Mouse (Mus musculus) forebrain, embryonic 13.5 days (tissue): ENCODE results near the gene Ankfn1. TPM values are rescaled to one million over a fixed set of nuclear protein-coding genes. Genes with fewer than 3 reads are reported as not detected.

Experiments
- ATAC-seq: fragments of 200-750 bp; cut with Nextera tagmentation; 2 replicates; pipeline ENCODE4 v1.8.0; 2017
- H3K27ac ChIP-seq: fragments of 300-500 bp; sonication (generic); 2 replicates; pipeline ENCODE4 v1.5.1; 2015; ENCODE audit warnings: inconsistent platforms, mild to moderate bottlenecking, moderate library complexity
- H3K27me3 ChIP-seq: fragments of 300-500 bp; sonication (generic); 2 replicates; pipeline ENCODE4 v1.6.1; 2015; ENCODE audit warnings: mild to moderate bottlenecking, inconsistent platforms
- H3K36me3 ChIP-seq: fragments of 300-500 bp; sonication (generic); 2 replicates; pipeline ENCODE4 v1.6.1; 2015; ENCODE audit warnings: mild to moderate bottlenecking, inconsistent platforms; ENCODE audit not compliant: poor library complexity, severe bottlenecking
- H3K4me1 ChIP-seq: fragments of 300-500 bp; sonication (generic); 2 replicates; pipeline ENCODE4 v1.6.1; 2015; ENCODE audit warnings: inconsistent platforms
- H3K4me2 ChIP-seq: fragments of 300-500 bp; sonication (generic); 2 replicates; pipeline ENCODE4 v1.6.1; 2015; ENCODE audit warnings: inconsistent platforms, mild to moderate bottlenecking, moderate library complexity
- H3K4me3 ChIP-seq: fragments of 300-500 bp; sonication (generic); 2 replicates; pipeline ENCODE4 v1.5.1; 2015; ENCODE audit warnings: mild to moderate bottlenecking, inconsistent platforms
- H3K9ac ChIP-seq: fragments of 300-500 bp; sonication (generic); 2 replicates; pipeline ENCODE4 v1.6.1; 2015; ENCODE audit warnings: mild to moderate bottlenecking, inconsistent platforms
- H3K9me3 ChIP-seq: fragments of 300-500 bp; sonication (generic); replicated peaks from 2 replicates; pipeline ENCODE4 v1.6.1; 2016; ENCODE audit warnings: inconsistent platforms
- WGBS: fragments of 180-500 bp; shearing (Covaris S2); methylation state at CpG from one replicate; pipeline ENCODE4 v1.1.7; 2015; 5-methylcytosine and 5-hydroxymethylcytosine counted together
- polyA plus RNA-seq: library from polyadenylated mRNA; unstranded; fragments of >200 nt; fragmentation: Nextera tagmentation; extraction: Ambion mirVana; gene quantifications from 2 replicates; pipeline ENCODE4 v1.2.1, GENCODE M21; 2015

Ankfn1 gene
- polyA plus RNA-seq, 1 experiment from 2014 or later = 2.4 TPM

DNA sequence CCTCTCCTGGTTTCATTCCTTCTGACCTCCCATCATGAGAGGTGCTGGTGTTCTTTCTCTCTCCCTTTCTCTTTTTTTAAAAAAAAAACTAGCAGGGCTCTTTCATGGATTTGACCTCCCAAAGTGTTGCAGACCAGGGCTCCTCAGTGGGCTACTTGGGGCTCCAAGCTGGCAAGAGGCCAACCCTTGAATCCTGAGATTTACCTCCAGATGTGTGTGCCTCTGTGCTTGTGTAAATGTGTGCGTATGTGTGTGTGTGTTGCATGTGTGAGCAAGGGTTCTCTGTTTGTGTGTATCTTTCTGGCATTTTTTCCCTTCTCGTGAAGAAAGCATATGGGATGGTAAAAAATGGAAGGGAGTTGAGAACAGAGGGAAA is 394.8 kb downstream of the Ankfn1 start:
- peak overlapping the region; percentile 79 for H3K27ac ChIP-seq
- H3K36me3 ChIP-seq = no peaks in the 10 kb centered on the region
- H3K4me2 ChIP-seq = peak overlapping the region; percentile 33; the same call in 1 of the 2 replicates
- no peaks in the 10 kb centered on the region for H3K9me3 ChIP-seq
- no peak for ATAC-seq
- peaks cover 21% of the 10 kb centered on the region for H3K4me1 ChIP-seq
- no peak overlapping the region for H3K4me3 ChIP-seq
- no peaks in the 10 kb centered on the region for H3K27me3 ChIP-seq
- 23% methylated on average over 2 of the region's 2 CpGs for WGBS
- H3K9ac ChIP-seq = no peak overlapping the region

DNA sequence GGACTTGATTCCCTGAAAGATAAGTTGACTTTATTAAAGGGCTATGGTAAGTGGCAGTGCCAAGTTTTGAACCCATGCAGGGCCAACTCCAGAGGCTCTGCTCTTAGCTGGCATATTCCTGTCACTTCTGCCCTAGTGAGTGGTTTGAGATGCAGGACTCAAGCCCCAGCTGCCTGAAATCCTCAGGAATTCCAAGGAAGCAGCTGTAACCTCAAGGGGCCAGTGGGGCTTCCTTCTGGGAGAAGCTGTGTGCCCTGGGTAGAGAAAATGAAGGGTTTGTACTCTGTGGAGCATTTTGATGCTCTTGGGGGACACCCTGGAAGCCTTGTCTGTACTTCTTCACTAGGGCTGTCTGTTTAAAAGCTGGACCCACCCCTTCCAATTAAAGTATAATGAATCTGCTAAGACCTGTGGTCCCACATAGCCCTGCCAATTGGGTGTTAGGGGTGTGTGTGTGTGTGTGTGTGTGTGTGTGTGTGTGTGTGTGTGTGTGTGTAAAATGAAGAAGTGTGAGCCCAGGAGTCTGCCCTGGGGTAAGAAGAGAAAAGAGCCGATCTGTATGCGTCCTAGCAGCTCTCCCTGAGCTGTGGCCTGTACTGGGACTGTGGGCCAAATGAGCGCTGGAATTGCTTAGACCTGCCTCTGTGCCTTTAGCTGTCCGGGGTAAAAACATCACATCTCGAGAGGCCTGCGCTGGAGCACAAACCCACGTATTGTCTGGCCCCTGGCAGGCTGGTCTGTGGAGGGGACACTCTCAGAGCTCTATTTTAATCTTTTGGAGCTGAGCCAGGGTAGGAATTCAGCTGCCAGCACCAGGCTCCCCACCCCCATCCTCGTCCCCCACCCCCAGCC is 395.4 kb downstream of the Ankfn1 start:
- ATAC-seq = peak; percentile 93
- Histone ChIP-seq H3K27ac (peak overlapping the region; percentile 79), H3K4me2 (peak overlapping the region; percentile 33), H3K9ac (peak overlapping the region; percentile 34; the same call in 1 of the 2 replicates), H3K4me3 (no peak overlapping the region), H3K36me3 (no peaks in the 10 kb centered on the region), H3K9me3 (no peaks in the 10 kb centered on the region), H3K27me3 (no peaks in the 10 kb centered on the region), H3K4me1 (peaks cover 21% of the 10 kb centered on the region)
- WGBS = 2% methylated on average over 8 of the region's 8 CpGs

GRCm38 (mm10) chr11:89370941-89371340 is 406.5 kb downstream of the Ankfn1 start:
- no peaks in the 10 kb centered on the region for H3K9me3 ChIP-seq
- no peaks in the 10 kb centered on the region for H3K4me1 ChIP-seq
- WGBS = 82% methylated on average over 14 of the region's 14 CpGs
- H3K27ac ChIP-seq = no peak overlapping the region
- H3K4me2 ChIP-seq = no peak overlapping the region
- H3K36me3 ChIP-seq = no peaks in the 10 kb centered on the region
- no peak overlapping the region for H3K9ac ChIP-seq
- ATAC-seq = no peak
- no peak overlapping the region for H3K4me3 ChIP-seq
- H3K27me3 ChIP-seq = no peaks in the 10 kb centered on the region

DNA sequence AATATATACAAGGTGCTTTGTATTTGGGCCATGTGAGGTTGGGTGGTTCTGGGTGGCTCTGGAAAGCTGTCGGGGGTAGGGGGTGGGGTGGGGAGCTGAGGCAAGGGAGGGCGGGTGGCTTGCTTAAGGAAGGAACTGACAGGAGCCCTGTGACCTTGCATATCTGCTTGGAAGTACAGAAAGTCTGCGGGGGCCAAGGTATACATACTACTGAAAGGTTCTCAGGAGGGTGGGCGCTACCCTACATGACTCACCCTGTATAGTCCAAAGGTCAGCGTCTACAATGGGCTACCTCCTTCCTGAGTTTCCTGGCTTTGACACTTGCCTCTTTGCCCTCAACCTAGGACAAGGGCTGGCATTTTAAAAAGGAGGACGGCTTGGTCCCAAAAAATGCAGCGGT is 407.1 kb downstream of the Ankfn1 start:
- Histone ChIP-seq H3K4me2 (no peak overlapping the region), H3K4me1 (no peaks in the 10 kb centered on the region), H3K36me3 (no peaks in the 10 kb centered on the region), H3K9ac (no peak overlapping the region), H3K27me3 (no peaks in the 10 kb centered on the region), H3K4me3 (no peak overlapping the region), H3K9me3 (no peaks in the 10 kb centered on the region), H3K27ac (no peak overlapping the region)
- 92% methylated on average over 7 of the region's 7 CpGs for WGBS
- ATAC-seq = no peak

GRCm38 (mm10) chr11:89363981-89364380 is 413.5 kb downstream of the Ankfn1 start:
- H3K36me3 ChIP-seq = no peaks in the 10 kb centered on the region
- H3K27me3 ChIP-seq = no peaks in the 10 kb centered on the region
- H3K27ac ChIP-seq = no peak overlapping the region
- no peak overlapping the region for H3K4me3 ChIP-seq
- H3K9me3 ChIP-seq = no peaks in the 10 kb centered on the region
- WGBS = 92% methylated on average over 3 of the region's 3 CpGs
- H3K4me1 ChIP-seq = no peaks in the 10 kb centered on the region
- no peak overlapping the region for H3K9ac ChIP-seq
- no peak for ATAC-seq
- H3K4me2 ChIP-seq = no peak overlapping the region

- Histone ChIP-seq H3K36me3 (no peaks in the 10 kb centered on the region), H3K27me3 (no peaks in the 10 kb centered on the region), H3K4me3 (no peak overlapping the region), H3K9ac (no peak overlapping the region), H3K4me1 (peaks cover 8% of the 10 kb centered on the region), H3K4me2 (no peak overlapping the region), H3K9me3 (no peaks in the 10 kb centered on the region), H3K27ac (no peak overlapping the region)
- no peak for ATAC-seq
- 90% methylated on average over 3 of the region's 3 CpGs for WGBS
Observed at GRCm38 (mm10) chr11:89360895-89361294, 416.6 kb downstream of the Ankfn1 start.

DNA sequence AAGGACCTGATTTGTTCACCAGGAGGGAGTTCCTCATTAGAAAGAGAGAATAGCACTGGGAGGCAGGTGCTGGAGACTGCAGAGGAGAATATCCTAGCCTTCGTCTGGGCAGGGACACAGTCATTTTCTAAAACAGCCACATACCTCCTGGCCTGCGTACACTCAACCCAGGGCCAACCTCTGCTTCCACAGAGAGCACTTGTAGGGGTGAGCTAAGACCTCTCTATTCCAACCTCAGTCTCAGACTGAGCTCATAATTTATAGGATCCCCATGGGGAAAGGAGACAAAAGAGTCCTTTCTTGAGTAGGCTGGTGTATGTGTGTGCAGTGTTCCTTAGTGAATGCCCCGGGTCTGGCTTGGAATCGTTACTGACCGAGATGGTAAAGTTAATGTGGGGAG is 418.9 kb downstream of the Ankfn1 start:
- Histone ChIP-seq H3K4me2 (no peak overlapping the region), H3K27me3 (no peaks in the 10 kb centered on the region), H3K9me3 (no peaks in the 10 kb centered on the region), H3K4me3 (no peak overlapping the region), H3K36me3 (no peaks in the 10 kb centered on the region), H3K4me1 (peaks cover 14% of the 10 kb centered on the region), H3K9ac (no peak overlapping the region), H3K27ac (no peak overlapping the region)
- ATAC-seq = no peak
- WGBS = 31% methylated on average over 5 of the region's 5 CpGs

DNA sequence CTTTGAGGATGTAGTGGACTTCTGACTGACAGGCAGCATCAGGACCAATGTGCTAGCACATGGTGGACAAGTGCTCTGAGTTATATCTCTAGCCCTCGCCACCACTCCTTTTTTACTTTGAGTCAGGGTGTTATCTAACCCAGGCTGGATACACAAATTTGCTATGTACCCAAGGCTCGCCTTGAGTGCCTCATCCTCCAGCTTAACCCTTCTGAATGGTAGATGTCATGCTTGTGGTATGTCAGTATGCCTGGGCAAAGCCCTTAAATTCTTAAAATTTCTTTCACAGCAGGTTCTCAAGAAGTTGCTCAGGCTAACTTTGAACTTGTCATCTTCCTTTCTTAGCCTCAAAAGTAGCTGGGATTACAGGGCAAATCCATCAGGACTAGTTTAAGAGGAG is 421.0 kb downstream of the Ankfn1 start:
- H3K27ac ChIP-seq = no peak overlapping the region
- no peaks in the 10 kb centered on the region for H3K27me3 ChIP-seq
- no peak for ATAC-seq
- WGBS = 74% methylated on average over 2 of the region's 2 CpGs
- no peak overlapping the region for H3K4me3 ChIP-seq
- no peaks in the 10 kb centered on the region for H3K9me3 ChIP-seq
- H3K9ac ChIP-seq = no peak overlapping the region
- no peaks in the 10 kb centered on the region for H3K36me3 ChIP-seq
- H3K4me1 ChIP-seq = peaks cover 14% of the 10 kb centered on the region
- H3K4me2 ChIP-seq = no peak overlapping the region

GRCm38 (mm10) chr11:89356018-89356417 is 421.4 kb downstream of the Ankfn1 start:
- Histone ChIP-seq H3K27me3 (no peaks in the 10 kb centered on the region), H3K4me2 (no peak overlapping the region), H3K27ac (no peak overlapping the region), H3K36me3 (no peaks in the 10 kb centered on the region), H3K9ac (no peak overlapping the region), H3K4me3 (no peak overlapping the region), H3K9me3 (no peaks in the 10 kb centered on the region), H3K4me1 (peaks cover 14% of the 10 kb centered on the region)
- ATAC-seq = no peak
- 44% methylated on average over 5 of the region's 5 CpGs for WGBS

DNA sequence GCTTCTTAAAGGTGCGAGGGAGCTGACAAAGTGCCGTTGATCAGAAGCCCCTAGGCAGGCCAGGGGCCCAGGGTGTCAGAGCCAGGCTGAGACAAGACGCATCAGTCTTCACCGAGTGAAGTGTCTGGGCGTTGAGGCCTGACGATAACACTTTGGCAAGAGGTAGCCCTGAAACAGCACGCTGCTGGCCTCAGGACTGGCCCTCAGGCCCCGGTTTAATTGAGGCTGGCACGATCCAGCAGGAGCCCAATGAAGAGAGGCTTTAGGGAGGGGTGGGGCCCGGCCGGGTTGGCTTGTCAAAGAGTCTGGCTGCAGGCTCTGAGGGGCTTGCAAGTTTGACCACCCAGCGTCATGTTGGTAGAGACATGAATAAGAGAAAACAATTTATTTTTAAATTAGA is 437.2 kb downstream of the Ankfn1 start:
- ATAC-seq = peak; percentile 61; the same call in 1 of the 2 replicates
- Histone ChIP-seq H3K4me2 (no peak overlapping the region), H3K9me3 (no peaks in the 10 kb centered on the region; the same call in 1 of the 2 replicates), H3K4me3 (no peak overlapping the region), H3K36me3 (no peaks in the 10 kb centered on the region), H3K9ac (no peak overlapping the region), H3K27me3 (no peaks in the 10 kb centered on the region), H3K27ac (no peak overlapping the region), H3K4me1 (peaks cover 10% of the 10 kb centered on the region; the same call in 1 of the 2 replicates)
- 29% methylated on average over 12 of the region's 12 CpGs for WGBS
